Mouse (Mus musculus) heart, postnatal 36 days (tissue): ENCODE results near the gene Hoxa10. TPM values are rescaled to one million over a fixed set of nuclear protein-coding genes. Genes with fewer than 3 reads are reported as not detected.

ENCODE experiments used
- DNase-seq, 2 experiments: peaks; one replicate each; pipeline ENCODE4 v3.0.0; 2021 to 2022
- intact Hi-C: fragments of 180-260 bp; cut with DNase I; formaldehyde crosslinking; loops from one replicate; pipeline ENCODE4 v1.15.1; 2025
- total RNA-seq, 2 experiments: library from RNA; stranded (reverse); gene quantifications; 2 replicates each; pipeline ENCODE4 v1.2.3; 2021

The Hoxa10 gene
- total RNA-seq, 2 experiments from 2014 or later: not detected

GRCm38 (mm10) chr6:52247766-52248637 is 7.3 kb upstream of the Hoxa10 start:
- intact Hi-C loops: loop anchor here (5.0 kb wide), 1 partner anchor 1066 kb away; no protein-coding TSS in a partner anchor

GRCm38 (mm10) chr6:52246916-52247315 is 6.3 kb upstream of the Hoxa10 start:
- no peak for DNase-seq
- intact Hi-C loops: loop anchor here (5.0 kb wide), 1 partner anchor 1065 kb away; no protein-coding TSS in a partner anchor

More at GRCm38 (mm10) chr6:52247766-52248637, 7.3 kb upstream of the Hoxa10 start:
- DNase-seq: no peak

GRCm38 (mm10) chr6:52246403-52246803 is 5.7 kb upstream of the Hoxa10 start:
- intact Hi-C loops: loop anchor here (5.0 kb wide), 1 partner anchor 1064 kb away; no protein-coding TSS in a partner anchor
- DNase-seq: no peak

- no peak for DNase-seq
- intact Hi-C loops: loop anchor here (5.0 kb wide), 1 partner anchor 1063 kb away; no protein-coding TSS in a partner anchor
These were observed 5.1 kb upstream of the Hoxa10 start, which contains the start of gene Hoxa11 for GRCm38 (mm10) chr6:52245757-52246142. Hoxa11 (minus strand) TSS chr6:52245810.

GRCm38 (mm10) chr6:52245040-52245756 is 4.5 kb upstream of the Hoxa10 start:
- DNase-seq: peak in 1 of 2 experiments; percentile 28
- intact Hi-C loops: loop anchor here (5.0 kb wide), 1 partner anchor 1063 kb away; no protein-coding TSS in a partner anchor

- peak in 1 of 2 experiments; percentile 4 for DNase-seq
These were observed 3.9 kb upstream of the Hoxa10 start for GRCm38 (mm10) chr6:52244471-52245039.

GRCm38 (mm10) chr6:52243681-52244121 is 3.0 kb upstream of the Hoxa10 start:
- intact Hi-C loops: no loop called here
- no peak for DNase-seq

More at GRCm38 (mm10) chr6:52244471-52245039, 3.9 kb upstream of the Hoxa10 start:
- intact Hi-C loops: loop anchor here (5.0 kb wide), 1 partner anchor 1062 kb away; no protein-coding TSS in a partner anchor

GRCm38 (mm10) chr6:52242801-52243332 is 2.2 kb upstream of the Hoxa10 start:
- intact Hi-C loops: no loop called here

GRCm38 (mm10) chr6:52241001-52241621 is 457 bp upstream of the Hoxa10 start:
- no peak for DNase-seq
- intact Hi-C loops: no loop called here

More at GRCm38 (mm10) chr6:52242801-52243332, 2.2 kb upstream of the Hoxa10 start:
- DNase-seq: no peak

- no peak for DNase-seq
- intact Hi-C loops: no loop called here
These were observed 847 bp downstream of the Hoxa10 start for GRCm38 (mm10) chr6:52239625-52240388.

GRCm38 (mm10) chr6:52238976-52239375 is 1.7 kb downstream of the Hoxa10 start:
- DNase-seq: no peak
- intact Hi-C loops: no loop called here

GRCm38 (mm10) chr6:52238155-52238545 is 2.5 kb downstream of the Hoxa10 start:
- no peak for DNase-seq
- intact Hi-C loops: no loop called here

GRCm38 (mm10) chr6:52237346-52238154 is 3.1 kb downstream of the Hoxa10 start:
- DNase-seq: no peak
- intact Hi-C loops: no loop called here

- DNase-seq: no peak
- intact Hi-C loops: no loop called here
These were observed 3.8 kb downstream of the Hoxa10 start for GRCm38 (mm10) chr6:52236806-52237205.

- no peak for DNase-seq
- intact Hi-C loops: no loop called here
These were observed 4.8 kb downstream of the Hoxa10 start for GRCm38 (mm10) chr6:52235866-52236265.

- intact Hi-C loops: no loop called here
- DNase-seq: no peak
These were observed 5.4 kb downstream of the Hoxa10 start for GRCm38 (mm10) chr6:52235267-52235666.

- intact Hi-C loops: loop anchor here (5.0 kb wide), 1 partner anchor 1057 kb away; no protein-coding TSS in a partner anchor
- DNase-seq: no peak
These were observed 6.1 kb downstream of the Hoxa10 start for GRCm38 (mm10) chr6:52234428-52235140.
